Mouse (Mus musculus): Measurements from ENCODE around the gene Arel1. TPM values are rescaled to one million over a fixed set of nuclear protein-coding genes. Genes with fewer than 3 reads are reported as not detected.

Gene Arel1
- polyA plus RNA-seq, 1 experiment from 2014 or later, result 10.4 TPM

DNA sequence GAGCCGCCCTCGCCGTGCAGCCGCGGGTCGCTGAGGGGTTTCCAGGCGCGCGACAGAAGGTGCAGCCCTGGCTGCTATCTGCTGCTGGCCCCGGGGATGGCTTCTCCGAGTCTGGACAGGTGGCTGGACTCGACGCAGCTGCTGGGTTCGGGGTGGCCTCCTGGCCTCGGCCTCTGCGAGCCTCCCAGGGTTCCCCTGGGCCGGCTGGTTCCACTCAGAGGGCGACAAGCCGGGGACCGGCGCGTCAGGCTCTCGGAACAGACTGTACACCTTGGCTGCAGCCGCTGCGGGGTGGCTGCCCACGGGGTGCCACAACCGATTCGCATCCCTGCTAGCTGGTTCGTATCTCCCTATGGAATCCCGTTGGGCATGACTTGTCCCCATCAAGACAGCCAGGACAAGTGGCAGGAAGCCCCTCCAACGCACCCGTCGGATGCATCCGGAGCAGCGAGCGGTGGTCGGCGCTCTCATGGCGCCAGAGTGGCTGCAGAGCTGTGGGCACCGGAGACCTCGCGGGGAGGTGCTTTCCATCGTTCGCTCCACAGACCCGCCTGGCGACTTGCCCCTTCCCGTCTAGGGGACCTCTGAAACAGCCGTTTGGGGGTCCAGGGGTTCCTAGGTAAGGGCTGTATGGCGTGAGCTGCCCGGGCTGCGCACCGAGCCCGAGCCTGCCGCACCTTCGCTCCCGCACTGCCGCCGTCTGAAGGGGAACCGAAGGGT lies 94.8 kb downstream of the Arel1 start:
- Histone ChIP-seq H3K27ac (no peak overlapping the region), H3K4me3 (peak overlapping the region; percentile 48), H3K9me3 (replicated peaks) (no peaks in the 10 kb centered on the region), H3K27me3 (peaks cover 62% of the 10 kb centered on the region), H3K4me2 (peak overlapping the region; percentile 73), H3K36me3 (no peaks in the 10 kb centered on the region), H3K9ac (peak overlapping the region; percentile 6), H3K4me1 (replicated peaks) (peaks cover 16% of the 10 kb centered on the region)
- 0 out of 2 replicates have a peak, but pooled peaks have one; percentile 20 for ATAC-seq (replicated peaks; ENCODE audit: insufficient number of reproducible peaks, insufficient read depth, low FRiP score, low read depth)
- WGBS, result under 1% methylated on average over 59 of the region's 59 CpGs

DNA sequence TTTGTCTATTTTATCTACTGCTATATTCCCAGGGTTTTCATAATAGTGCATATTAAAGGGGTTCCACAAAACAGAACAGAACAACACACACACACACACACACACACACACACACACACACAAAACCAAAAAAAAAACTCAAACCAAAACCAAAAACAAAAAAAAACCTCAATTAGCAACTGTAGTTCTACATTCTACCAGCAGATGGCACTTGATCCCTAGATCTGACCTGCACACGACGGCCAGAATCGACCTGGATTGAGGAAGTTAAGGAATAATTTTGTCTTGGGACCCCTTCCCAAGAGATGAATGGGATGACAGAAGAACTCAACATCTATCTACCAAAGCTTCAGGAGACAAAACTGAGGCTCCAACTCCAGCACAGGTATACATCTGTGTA lies 97.3 kb downstream of the Arel1 start:
- Histone ChIP-seq H3K4me1 (replicated peaks) (peaks cover 16% of the 10 kb centered on the region), H3K27ac (no peak overlapping the region), H3K9me3 (replicated peaks) (no peaks in the 10 kb centered on the region), H3K36me3 (no peaks in the 10 kb centered on the region), H3K4me3 (no peak overlapping the region), H3K9ac (no peak overlapping the region), H3K4me2 (0 out of 2 replicates have a peak overlapping the region, but pooled peaks have one; percentile 11), H3K27me3 (peaks cover 69% of the 10 kb centered on the region)
- under 1% methylated on average over 3 of the region's 3 CpGs for WGBS
- no peak for ATAC-seq (replicated peaks; ENCODE audit: insufficient number of reproducible peaks, insufficient read depth, low FRiP score, low read depth)

- Histone ChIP-seq H3K9me3 (replicated peaks) (no peaks in the 10 kb centered on the region), H3K36me3 (no peaks in the 10 kb centered on the region), H3K4me1 (replicated peaks) (peaks cover 16% of the 10 kb centered on the region), H3K9ac (no peak overlapping the region), H3K27ac (no peak overlapping the region), H3K4me3 (no peak overlapping the region), H3K4me2 (no peak overlapping the region), H3K27me3 (peaks cover 58% of the 10 kb centered on the region)
- 64% methylated on average over 2 of the region's 2 CpGs for WGBS
- ATAC-seq (replicated peaks; ENCODE audit: insufficient number of reproducible peaks, insufficient read depth, low FRiP score, low read depth), result no peak
Measured at GRCm38 (mm10) chr12:84872310-84872709, 98.4 kb downstream of the Arel1 start.

Other genes with a start within 250 kb of the Arel1 start
- gene Npc2, start 197.7 kb downstream of the Arel1 start, polyA plus RNA-seq (2015; fragmentation: Nextera tagmentation; extraction: Ambion mirVana), result 49.8 and 60.4 TPM in 2 replicates
- gene Isca2, start 197.6 kb downstream of the Arel1 start, polyA plus RNA-seq (2015; fragmentation: Nextera tagmentation; extraction: Ambion mirVana), result 135 and 138 TPM in 2 replicates
- 5.3 and 10.2 TPM in 2 replicates for gene Ltbp2, start 94.4 kb downstream of the Arel1 start, polyA plus RNA-seq (2015; fragmentation: Nextera tagmentation; extraction: Ambion mirVana)
- gene Fcf1, start within 50 bp of the Arel1 start, polyA plus RNA-seq (2015; fragmentation: Nextera tagmentation; extraction: Ambion mirVana), result 87.0 and 88.0 TPM in 2 replicates
- 16.3 and 18.3 TPM in 2 replicates for gene Ylpm1, start 25.4 kb upstream of the Arel1 start, polyA plus RNA-seq (2015; fragmentation: Nextera tagmentation; extraction: Ambion mirVana)
- gene Prox2, start 139.9 kb upstream of the Arel1 start, polyA plus RNA-seq (2015; fragmentation: Nextera tagmentation; extraction: Ambion mirVana), result 2.5 TPM in 2 replicates
- 199 and 204 TPM in 2 replicates for gene Dlst, start 139.9 kb upstream of the Arel1 start, polyA plus RNA-seq (2015; fragmentation: Nextera tagmentation; extraction: Ambion mirVana)
- 0.87 and 1.9 TPM in 2 replicates for gene Rps6kl1, start 180.4 kb upstream of the Arel1 start, polyA plus RNA-seq (2015; fragmentation: Nextera tagmentation; extraction: Ambion mirVana)
- gene Pgf, start 206.9 kb upstream of the Arel1 start, polyA plus RNA-seq (2015; fragmentation: Nextera tagmentation; extraction: Ambion mirVana), result 8.9 and 9.5 TPM in 2 replicates
- gene Eif2b2, start 248.6 kb upstream of the Arel1 start, polyA plus RNA-seq (2015; fragmentation: Nextera tagmentation; extraction: Ambion mirVana), result 50.1 and 62.3 TPM in 2 replicates